ENCODE assay signal across 16 mouse cellular contexts in the genomic region with DNA sequence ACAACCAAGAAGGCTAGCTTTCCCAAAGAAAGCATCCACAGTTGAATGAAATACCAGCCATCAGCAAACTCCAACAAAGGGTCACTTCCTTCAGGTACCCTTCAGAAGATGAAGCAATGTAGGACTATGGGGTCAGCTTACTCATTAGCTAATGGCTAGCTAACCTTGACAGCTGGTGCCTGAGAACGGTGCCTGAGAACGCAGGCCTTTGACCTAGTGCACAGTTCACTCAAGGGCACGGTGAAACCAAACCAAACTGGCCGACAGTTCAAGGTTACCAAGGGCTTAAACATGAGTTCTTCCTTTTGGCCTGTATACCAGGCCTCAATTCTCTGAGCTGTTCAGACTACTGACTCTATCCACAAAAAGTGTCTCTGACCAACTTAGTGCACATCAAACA.
DNase-seq lines count a peak whose midpoint lies in the region; ATAC-seq and TF ChIP-seq lines count a peak whose summit lies in the region.
"Had no signal": no experiment of that assay in that cellular context is flagged by ENCODE, and none has a peak within 500 bp of the region (broad histone marks: within the 10 kb centered on the region; RNA-seq: fewer than 3 reads in every experiment).

No protein-coding gene starts in this region.

- H3K9ac ChIP-seq in lung, postnatal 0 days (replicated peaks; ENCODE audit: low read depth): no peak overlapping the region
- no peak overlapping the region for H3K9ac ChIP-seq in limb, embryonic 11.5 days (ENCODE audit: low read length)
- H3K9ac ChIP-seq in liver, embryonic 16.5 days (ENCODE audit: low read depth, low read length): no peak overlapping the region
- H3K9ac ChIP-seq in forebrain, embryonic 16.5 days (replicated peaks; ENCODE audit: low read depth, low read length): no peak overlapping the region
- H3K9ac ChIP-seq: forebrain, embryonic 13.5 days; heart, embryonic 13.5 days had no signal

- 0 out of 2 replicates have a peak, but pooled peaks cover 5% of the 10 kb centered on the region for H3K36me3 ChIP-seq in lung, postnatal 0 days (ENCODE audit: insufficient read depth, low read length)
- H3K36me3 ChIP-seq in limb, embryonic 11.5 days (ENCODE audit: control insufficient read depth, insufficient read depth, low read length): 0 out of 2 replicates have a peak, but pooled peaks cover 4% of the 10 kb centered on the region
- H3K36me3 ChIP-seq in liver, embryonic 16.5 days (ENCODE audit: control insufficient read depth, insufficient read depth): no peaks in the 10 kb centered on the region
- no peaks in the 10 kb centered on the region for H3K36me3 ChIP-seq in forebrain, embryonic 16.5 days (ENCODE audit: control insufficient read depth, insufficient read depth)

- ATAC-seq in lung, postnatal 0 days: 0 out of 2 replicates have a peak, but pooled peaks have one; percentile 18
- no peak for ATAC-seq in limb, embryonic 11.5 days (ENCODE audit: insufficient number of reproducible peaks, low FRiP score, low TSS enrichment, low read depth)
- ATAC-seq in liver, embryonic 16.5 days (ENCODE audit: low read depth): peak; percentile 91
- ATAC-seq in forebrain, embryonic 16.5 days: no peak
- ATAC-seq: forebrain, embryonic 13.5 days; hindbrain, embryonic 16.5 days had no signal

- no peak overlapping the region for H3K4me2 ChIP-seq in lung, postnatal 0 days (replicated peaks; ENCODE audit: low read depth, low read length)
- H3K4me2 ChIP-seq in limb, embryonic 11.5 days (ENCODE audit: low read depth, severe bottlenecking): no peak overlapping the region
- no peak overlapping the region for H3K4me2 ChIP-seq in liver, embryonic 16.5 days (ENCODE audit: low read depth, low read length)
- H3K4me2 ChIP-seq in forebrain, embryonic 16.5 days (ENCODE audit: low read length): no peak overlapping the region
- H3K4me2 ChIP-seq: forebrain, embryonic 13.5 days; heart, embryonic 13.5 days had no signal

- H3K27ac ChIP-seq in lung, postnatal 0 days (ENCODE audit: low read length): no peak overlapping the region
- H3K27ac ChIP-seq in limb, embryonic 11.5 days (replicated peaks; ENCODE audit: low read depth, low read length): peak overlapping the region; percentile 64
- peak overlapping the region; percentile 18; the same call in 1 of the 2 replicates for H3K27ac ChIP-seq in liver, embryonic 16.5 days (ENCODE audit: low read length)
- no peak overlapping the region for H3K27ac ChIP-seq in forebrain, embryonic 16.5 days (ENCODE audit: low read length)
- H3K27ac ChIP-seq: forebrain, embryonic 13.5 days had no signal

- H3K4me1 ChIP-seq in lung, postnatal 0 days (ENCODE audit: insufficient read depth, low read depth, low read length): peaks cover 3% of the 10 kb centered on the region; the same call in 1 of the 2 replicates
- H3K4me1 ChIP-seq in limb, embryonic 11.5 days (ENCODE audit: control insufficient read depth, insufficient read depth, low read length): peaks cover 33% of the 10 kb centered on the region
- H3K4me1 ChIP-seq in liver, embryonic 16.5 days (ENCODE audit: control insufficient read depth, low read depth, low read length): no peaks in the 10 kb centered on the region; the same call in 1 of the 2 replicates
- no peaks in the 10 kb centered on the region for H3K4me1 ChIP-seq in forebrain, embryonic 16.5 days (replicated peaks; ENCODE audit: control insufficient read depth, insufficient read depth, low read length)

- no peak overlapping the region for H3K4me3 ChIP-seq in lung, postnatal 0 days (ENCODE audit: low read depth, low read length)
- no peak overlapping the region for H3K4me3 ChIP-seq in limb, embryonic 11.5 days (ENCODE audit: low read depth, low read length)
- H3K4me3 ChIP-seq in liver, embryonic 16.5 days (ENCODE audit: low read depth, low read length): no peak overlapping the region
- H3K4me3 ChIP-seq in forebrain, embryonic 16.5 days (replicated peaks; ENCODE audit: low read length): no peak overlapping the region
- H3K4me3 ChIP-seq: forebrain, embryonic 13.5 days; heart, embryonic 13.5 days; myocyte had no signal

- 56% methylated on average over 4 of the region's 4 CpGs for WGBS in lung, postnatal 0 days
- 50% methylated on average over 4 of the region's 4 CpGs for WGBS in limb, embryonic 11.5 days
- WGBS in liver, embryonic 16.5 days (ENCODE audit: insufficient replicate concordance): 71% methylated on average over 4 of the region's 4 CpGs
- WGBS in forebrain, embryonic 16.5 days: 95% methylated on average over 4 of the region's 4 CpGs

- no peaks in the 10 kb centered on the region for H3K27me3 ChIP-seq in lung, postnatal 0 days (replicated peaks; ENCODE audit: insufficient read depth, low read length)
- H3K27me3 ChIP-seq in limb, embryonic 11.5 days (ENCODE audit: control insufficient read depth, insufficient read depth, low read length): no peaks in the 10 kb centered on the region
- H3K27me3 ChIP-seq in liver, embryonic 16.5 days (ENCODE audit: control insufficient read depth, insufficient read depth, low read depth, low read length): no peaks in the 10 kb centered on the region
- H3K27me3 ChIP-seq in forebrain, embryonic 16.5 days (replicated peaks; ENCODE audit: control insufficient read depth, insufficient read depth, low read length): no peaks in the 10 kb centered on the region
- H3K27me3 ChIP-seq: forebrain, embryonic 13.5 days; heart, embryonic 13.5 days had no signal

- no peak for TF ChIP-seq CTCF in lung, postnatal 0 days (IDR thresholded peaks at IDR 0.05)

- DNase-seq in lung, postnatal 0 days (ENCODE audit: low spot score): no peak
- DNase-seq in lung, postnatal 25 days (ENCODE audit: low spot score): no peak
- DNase-seq in kidney, adult 8-10 months: peak; percentile 58 to 69
- no peak for DNase-seq in limb, embryonic 11.5 days (ENCODE audit: low spot score)
- no peak for DNase-seq in layer of hippocampus, adult 8-10 months (ENCODE audit: low spot score in 2 of 2)
- no peak for DNase-seq in B cell, adult 2 months
- DNase-seq: cerebellum, adult 9-10 months; gastrocnemius, postnatal 10 days; lung, adult 18-20 months; right cerebral cortex, postnatal 4 days had no signal

- TF ChIP-seq EP300 in lung, postnatal 0 days (IDR thresholded peaks at IDR 0.05): no peak

- no peaks in the 10 kb centered on the region for H3K9me3 ChIP-seq in lung, postnatal 0 days (ENCODE audit: low read length)
- H3K9me3 ChIP-seq in limb, embryonic 11.5 days (ENCODE audit: control insufficient read depth, low read length): no peaks in the 10 kb centered on the region
- no peaks in the 10 kb centered on the region for H3K9me3 ChIP-seq in liver, embryonic 16.5 days (replicated peaks; ENCODE audit: control insufficient read depth, low read length)
- H3K9me3 ChIP-seq in forebrain, embryonic 16.5 days (ENCODE audit: control insufficient read depth, low read length): no peaks in the 10 kb centered on the region
- H3K9me3 ChIP-seq: forebrain, embryonic 13.5 days; heart, embryonic 13.5 days had no signal

Comparison
In these comparisons a context has a peak if more than half of its experiments do, and no peak if none do; other contexts are left out.
1. ATAC-seq: peak in lung, postnatal 0 days (single experiment) and liver, embryonic 16.5 days (single experiment); none in limb, embryonic 11.5 days (single experiment) and forebrain, embryonic 16.5 days (single experiment).
2. DNase-seq: peak in kidney, adult 8-10 months (2 of 2); none in lung, postnatal 0 days (single experiment), lung, postnatal 25 days (single experiment), limb, embryonic 11.5 days (single experiment), layer of hippocampus, adult 8-10 months (0 of 2) and B cell, adult 2 months (0 of 2).
3. H3K27ac ChIP-seq: peak in limb, embryonic 11.5 days (single experiment) and liver, embryonic 16.5 days (single experiment); none in lung, postnatal 0 days (single experiment) and forebrain, embryonic 16.5 days (single experiment).